Mouse (Mus musculus): ENCODE results near the gene Polk.
A peak's percentile ranks its signal among the peaks of the same experiment; 100 is the strongest.

Polk gene

DNA sequence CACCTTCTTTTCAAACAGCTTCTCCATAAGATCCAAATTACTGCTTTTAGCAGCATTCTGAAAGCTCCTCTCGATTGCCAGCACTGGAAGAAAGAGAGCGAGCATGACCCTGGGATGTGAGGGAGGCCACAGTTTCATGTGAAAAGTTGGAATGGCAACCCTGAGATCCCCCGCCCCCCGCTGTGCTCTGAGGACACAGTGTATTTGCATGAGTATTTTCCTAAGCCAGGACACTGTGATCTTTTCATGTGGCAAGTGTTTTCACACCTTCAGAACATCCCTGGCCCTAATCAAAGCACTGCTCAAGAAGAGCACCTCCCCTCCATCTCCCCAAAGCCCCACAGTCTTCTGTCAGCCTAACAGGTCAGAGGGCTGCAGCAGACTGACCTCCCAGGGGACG, 77.1 kb downstream of the Polk start:
- DNase-seq (ENCODE audit: low read depth, low spot score), result peak; percentile 71

DNA sequence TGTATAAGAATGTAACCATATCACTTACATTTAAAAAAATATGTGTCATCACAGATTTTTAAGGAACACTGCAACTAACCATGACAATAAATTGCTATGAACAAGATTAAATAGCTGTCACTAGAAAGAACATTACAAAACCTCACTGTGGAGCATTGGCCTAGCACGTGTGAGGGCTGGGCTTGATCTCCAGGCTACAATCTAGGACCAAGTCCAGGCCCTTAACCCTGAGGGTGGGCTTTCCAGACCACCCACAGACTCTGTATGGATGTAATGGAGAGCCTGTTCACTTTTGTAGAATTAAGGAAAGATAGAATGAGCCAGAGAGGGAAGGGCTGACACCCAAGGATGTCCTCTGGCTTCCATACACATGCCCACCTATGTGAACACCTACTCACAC, 79.7 kb downstream of the Polk start:
- DNase-seq (ENCODE audit: low read depth, low spot score), result no peak

- no peak for DNase-seq (ENCODE audit: low read depth, low spot score)
These were observed 83.8 kb downstream of the Polk start for GRCm38 (mm10) chr13:96458606-96459005.

DNA sequence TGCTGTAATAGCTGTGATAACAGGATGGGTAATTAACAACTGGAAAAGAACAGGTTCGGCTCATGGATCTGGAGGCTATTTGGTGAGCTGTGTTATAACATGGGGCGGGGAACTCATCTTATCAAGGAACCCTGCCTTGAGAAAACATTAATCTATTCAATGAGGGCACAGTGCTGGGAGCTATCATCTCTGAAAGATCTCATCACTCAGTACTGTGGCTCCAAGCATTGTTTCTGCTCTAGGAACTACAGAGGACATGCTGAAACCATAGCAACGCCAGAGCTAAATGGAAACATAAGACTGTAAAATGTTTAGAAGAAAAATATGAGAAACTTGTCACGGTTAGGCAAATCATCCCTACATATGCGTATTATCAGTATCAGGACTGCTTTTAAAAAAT, 84.4 kb downstream of the Polk start:
- DNase-seq (ENCODE audit: low read depth, low spot score), result no peak

- DNase-seq (ENCODE audit: low read depth, low spot score), result no peak
These were observed 84.8 kb downstream of the Polk start for GRCm38 (mm10) chr13:96457566-96457965.

DNA sequence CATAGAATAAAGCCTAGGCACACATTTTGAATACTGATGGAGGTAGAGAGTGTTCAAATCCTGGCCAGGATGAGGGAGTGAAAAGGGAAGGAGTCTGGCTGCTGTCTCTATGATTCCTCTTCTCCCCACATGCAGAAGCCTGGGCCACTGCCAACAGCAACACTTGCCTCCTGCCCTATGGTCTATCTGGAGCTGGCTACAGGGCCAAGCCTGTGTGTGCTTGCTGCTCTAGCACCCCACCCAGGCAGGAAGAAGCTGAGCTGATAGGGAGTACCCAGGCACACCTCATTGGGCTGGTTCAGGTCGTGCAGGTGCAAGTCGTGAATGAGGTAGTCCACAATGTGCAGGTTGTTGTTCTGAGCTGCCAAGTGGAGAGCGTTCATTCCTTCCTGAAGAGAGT, 88.1 kb downstream of the Polk start:
- DNase-seq (ENCODE audit: low read depth, low spot score), result no peak

DNA sequence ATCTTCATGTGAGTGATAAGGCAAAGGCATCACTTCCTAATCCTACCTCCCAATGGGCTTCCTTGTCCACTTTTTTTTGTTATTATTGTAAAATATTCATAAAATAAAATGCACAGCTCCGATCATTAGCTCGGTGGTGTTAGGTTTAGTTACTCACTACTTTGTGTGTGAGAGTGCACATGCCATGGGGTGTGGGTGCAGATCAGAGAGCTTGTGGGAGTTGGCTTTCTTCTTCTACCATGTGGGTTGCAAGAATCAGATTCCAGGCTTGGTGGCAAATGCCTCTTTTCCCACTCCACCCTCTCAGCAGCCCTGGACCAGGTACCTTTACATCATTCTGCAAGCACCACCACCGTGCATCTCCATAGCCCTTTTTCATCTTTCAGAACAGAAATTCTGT, 89.8 kb downstream of the Polk start:
- DNase-seq (ENCODE audit: low read depth, low spot score), result no peak

DNA sequence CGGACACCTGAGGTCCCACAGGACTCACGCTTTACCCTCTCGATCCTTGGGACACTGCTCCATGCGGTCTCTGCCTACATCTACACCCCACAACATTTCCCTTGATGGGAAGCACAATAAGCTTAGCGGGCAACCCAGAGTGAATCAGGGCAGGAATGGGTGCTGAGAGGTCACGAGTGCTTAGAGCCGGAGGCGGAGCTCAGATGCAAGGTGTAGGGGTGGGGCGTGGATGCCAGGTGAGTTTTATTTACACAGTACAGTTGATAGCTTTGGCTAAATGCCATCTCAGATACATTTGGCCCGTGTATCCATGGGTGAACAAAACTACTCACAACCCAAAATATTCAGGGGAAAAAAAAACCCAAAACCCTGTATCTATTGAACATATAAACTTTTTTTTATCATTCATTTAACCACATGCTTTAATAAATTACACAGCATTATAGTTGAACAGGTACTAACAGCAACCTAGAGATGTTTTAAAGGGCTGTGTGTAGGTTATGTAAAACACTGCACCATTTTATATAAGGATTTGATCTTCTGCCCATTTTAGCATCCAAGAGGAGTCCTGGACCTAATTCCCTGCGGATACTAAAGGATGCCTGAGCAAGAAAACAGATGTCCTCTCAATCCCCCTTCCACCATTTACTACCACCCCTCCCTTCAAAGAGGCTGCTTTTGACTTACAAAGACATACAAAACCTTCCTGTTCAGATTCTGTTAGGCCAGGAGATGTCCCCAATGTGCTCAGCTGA, 90.8 kb downstream of the Polk start:
- no peak for DNase-seq (ENCODE audit: low read depth, low spot score)

DNA sequence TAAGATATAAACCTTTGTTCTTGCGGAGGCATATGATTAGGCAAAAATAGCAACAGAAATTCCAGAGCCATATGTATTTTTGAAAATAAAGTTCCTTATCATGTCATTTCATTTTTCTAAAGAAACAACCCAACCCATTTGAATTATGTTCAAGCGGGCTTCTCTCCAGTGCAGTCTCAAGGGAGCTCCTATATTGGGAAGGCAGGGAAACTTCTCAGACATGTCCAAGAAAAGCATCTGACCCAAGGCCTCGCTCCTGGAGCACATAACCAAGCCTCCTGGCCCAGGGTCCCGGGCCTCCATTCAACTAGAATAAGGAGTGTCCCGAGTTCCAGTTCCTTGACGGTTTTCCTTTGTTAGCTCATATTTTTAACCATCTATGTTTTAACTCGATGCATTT, 91.5 kb downstream of the Polk start:
- no peak for DNase-seq (ENCODE audit: low read depth, low spot score)

DNA sequence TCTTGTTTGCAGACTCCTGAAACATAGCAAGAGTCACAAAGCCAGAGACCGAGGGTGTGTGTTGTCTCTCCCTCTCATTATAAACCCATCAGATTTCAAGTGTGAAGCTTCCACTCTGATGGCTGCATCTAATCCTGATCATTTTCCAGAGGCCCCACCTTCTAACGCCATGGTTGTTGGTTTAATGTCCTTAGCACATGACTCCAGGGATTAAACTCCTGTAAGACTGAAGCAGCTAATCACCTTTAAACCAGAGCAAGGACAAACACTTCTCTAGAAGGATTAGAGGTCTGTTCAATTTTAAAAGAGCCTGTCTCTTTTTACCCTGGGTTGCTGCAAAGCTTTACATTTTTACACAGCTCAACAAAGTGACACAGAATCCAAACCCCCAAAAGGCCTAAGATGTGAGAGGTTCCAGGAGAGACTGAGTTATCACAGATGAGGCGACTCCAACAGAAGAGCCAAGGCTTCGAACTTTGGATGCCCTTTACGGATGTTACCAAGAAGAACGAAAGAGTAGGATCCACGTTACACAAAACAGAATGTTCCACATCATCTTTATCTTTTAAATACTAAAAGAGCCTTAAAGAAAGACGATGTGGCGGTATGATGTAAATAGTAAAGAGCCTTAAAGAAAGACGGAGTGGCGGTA, 92.0 kb downstream of the Polk start:
- DNase-seq (ENCODE audit: low read depth, low spot score), result no peak

- DNase-seq (ENCODE audit: low read depth, low spot score), result peak; percentile 23
These were observed 101.9 kb downstream of the Polk start for GRCm38 (mm10) chr13:96440436-96440835.

GRCm38 (mm10) chr13:96436921-96437320, 105.5 kb downstream of the Polk start:
- no peak for DNase-seq (ENCODE audit: low read depth, low spot score)

GRCm38 (mm10) chr13:96435793-96436192, 106.6 kb downstream of the Polk start:
- DNase-seq (ENCODE audit: low read depth, low spot score), result no peak

GRCm38 (mm10) chr13:96434899-96435331, 107.5 kb downstream of the Polk start:
- no peak for DNase-seq (ENCODE audit: low read depth, low spot score)

- no peak for DNase-seq (ENCODE audit: low read depth, low spot score)
These were observed 108.7 kb downstream of the Polk start for GRCm38 (mm10) chr13:96433648-96434190.

DNA sequence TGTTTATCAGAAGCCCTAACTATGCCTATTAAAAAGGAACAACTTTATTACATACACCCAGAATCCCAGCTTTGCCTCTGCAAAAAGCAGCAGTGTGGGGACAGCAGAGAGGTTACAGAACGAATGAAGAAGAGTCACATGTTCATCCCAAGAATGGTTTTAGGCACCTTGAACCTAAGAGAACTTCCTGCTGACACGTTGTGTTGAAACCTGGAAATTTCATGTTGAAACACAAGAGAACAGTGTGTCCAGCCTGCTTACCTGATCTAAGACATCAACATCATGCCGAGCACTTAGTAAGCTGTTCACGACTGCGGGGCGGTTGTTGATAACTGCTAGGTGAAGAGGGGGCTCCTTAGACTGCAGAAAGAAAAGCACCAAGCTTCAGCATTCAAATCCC, 109.3 kb downstream of the Polk start:
- no peak for DNase-seq (ENCODE audit: low read depth, low spot score)

GRCm38 (mm10) chr13:96432376-96432811, 110.0 kb downstream of the Polk start:
- DNase-seq (ENCODE audit: low read depth, low spot score), result no peak

DNA sequence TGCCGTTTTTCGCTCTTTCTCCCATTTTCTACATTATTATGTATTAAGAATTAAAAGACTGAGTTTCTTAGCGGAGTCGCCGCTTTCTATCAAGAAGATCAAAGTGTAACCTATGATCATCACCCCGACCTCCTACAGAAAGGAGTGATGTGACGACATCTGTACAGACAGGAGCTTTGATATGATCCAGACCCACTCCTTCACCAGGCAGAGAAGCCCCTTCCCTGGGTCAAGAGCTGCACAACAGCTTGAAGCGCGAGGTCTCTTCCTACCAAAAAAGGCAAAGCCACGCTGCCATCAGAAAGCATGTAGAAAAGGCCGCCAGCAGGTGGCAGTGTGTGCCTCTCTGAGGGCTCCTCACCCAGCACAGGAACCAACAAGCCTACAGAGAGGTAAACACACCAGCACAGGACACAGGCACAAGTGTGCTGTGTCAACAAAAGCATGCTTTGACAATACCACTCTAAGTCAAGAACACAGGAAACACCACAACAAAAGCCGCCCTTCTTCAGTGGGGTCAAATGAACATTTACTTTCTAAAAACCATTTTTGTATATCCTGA, 110.7 kb downstream of the Polk start:
- peak; percentile 87 for DNase-seq (ENCODE audit: low read depth, low spot score)

All from ZHBTc4 (cell line).